Mouse (Mus musculus): ENCODE results near the gene Mypn.

DNA sequence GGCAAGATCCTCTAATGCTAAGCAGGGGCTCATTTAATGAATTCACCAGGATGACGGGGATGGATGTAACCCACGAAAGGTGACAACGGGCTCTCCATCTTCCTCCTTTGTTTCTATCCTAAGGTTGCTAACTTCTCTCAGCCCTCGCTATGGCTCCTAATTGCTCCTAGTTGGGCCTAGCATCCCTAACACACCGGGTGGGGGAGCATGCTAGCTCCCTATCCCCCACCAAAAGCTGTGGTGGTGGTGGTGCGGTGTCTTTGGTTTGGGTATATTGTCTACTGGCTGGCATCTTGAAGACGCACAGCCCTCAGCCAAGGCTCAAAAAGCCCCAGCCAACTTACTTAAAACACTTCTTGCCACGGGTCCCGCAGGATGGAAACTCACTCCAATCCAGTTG lies 87.4 kb downstream of the Mypn start:
- TF ChIP-seq MYOG (IDR thresholded peaks at IDR 0.05; ENCODE audit: control insufficient read depth in 1 of 3, insufficient read depth in 1 of 3, insufficient read length in 2 of 3, low read depth in 2 of 3) (no peak), POLR2AphosphoS2 (IDR thresholded peaks at IDR 0.05; ENCODE audit: insufficient read length, low read depth) (no peak), POLR2A (IDR thresholded peaks at IDR 0.05; ENCODE audit: insufficient read length, low read depth) (no peak)

Data from myocyte (in vitro differentiated cells).